Mouse (Mus musculus) lung, postnatal 0 days (tissue): Measurements from ENCODE around the gene Igf2r.

Experiments used
- CTCF ChIP-seq: IDR thresholded peaks from 2 replicates; pipeline ENCODE4 v1.5.1; 2016; ENCODE audit warnings: antibody characterized with exemption, mild to moderate bottlenecking
- EP300 ChIP-seq: IDR thresholded peaks from 2 replicates; pipeline ENCODE4 v1.6.1; 2016; ENCODE audit warnings: antibody characterized with exemption, mild to moderate bottlenecking, control low read depth

- TF ChIP-seq CTCF = peak; percentile 19
- TF ChIP-seq EP300 = no peak
These were observed 24.4 kb upstream of the Igf2r start for GRCm38 (mm10) chr17:12793660-12794406.
